Mouse (Mus musculus): Measurements from ENCODE around the gene Mrpl54. TPM values are rescaled to one million over a fixed set of nuclear protein-coding genes. Genes with fewer than 3 reads are reported as not detected.

Mrpl54 gene
- total and polyA plus RNA-seq, 2 experiments from 2014 or later: 113 to 159 TPM

DNA sequence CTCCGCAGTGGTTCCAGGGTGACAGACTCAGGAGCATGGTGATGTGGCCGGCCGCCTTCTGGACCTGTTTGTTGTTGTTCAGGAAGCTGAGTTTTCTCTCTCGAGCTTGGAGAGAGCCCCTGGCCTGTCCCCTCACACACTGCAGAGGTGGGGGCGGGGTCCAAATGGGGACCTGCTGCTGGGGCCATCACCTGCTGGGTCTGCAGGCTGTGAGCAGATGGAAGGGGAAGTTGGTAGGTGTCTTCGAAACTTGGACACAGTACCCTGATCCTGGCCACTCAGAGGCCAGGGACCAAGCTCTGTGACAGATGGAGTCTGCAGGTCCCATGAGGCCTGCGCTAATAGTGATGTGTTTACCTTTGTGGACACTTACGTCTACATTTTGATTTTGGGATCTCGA, 34.6 kb upstream of the Mrpl54 start:
- ATAC-seq (no peak), DNase-seq (ENCODE audit: low spot score) (no peak)
- Histone ChIP-seq H3K4me3 (ENCODE audit: low read length) (no peak overlapping the region), H3K36me3 (ENCODE audit: insufficient read depth, low read length) (peaks cover 5% of the 10 kb centered on the region; the same call in 1 of the 2 replicates), H3K9me3 (ENCODE audit: low read length) (no peaks in the 10 kb centered on the region), H3K4me1 (ENCODE audit: insufficient read depth, low read length) (peaks cover 4% of the 10 kb centered on the region; the same call in 1 of the 2 replicates), H3K9ac (replicated peaks; ENCODE audit: low read length) (no peak overlapping the region), H3K27me3 (ENCODE audit: insufficient read depth, low read length) (no peaks in the 10 kb centered on the region), H3K4me2 (ENCODE audit: low read depth, low read length) (no peak overlapping the region), H3K27ac (no peak overlapping the region)
- 71% methylated on average over 9 of the region's 9 CpGs for WGBS
- TF ChIP-seq CTCF (IDR thresholded peaks at IDR 0.05; ENCODE audit: low read depth): no peak

GRCm38 (mm10) chr10:81300352-81300907, 33.7 kb upstream of the Mrpl54 start:
- DNase-seq (ENCODE audit: low spot score) (no peak), ATAC-seq (no peak)
- 72% methylated on average over 9 of the region's 9 CpGs for WGBS

DNA sequence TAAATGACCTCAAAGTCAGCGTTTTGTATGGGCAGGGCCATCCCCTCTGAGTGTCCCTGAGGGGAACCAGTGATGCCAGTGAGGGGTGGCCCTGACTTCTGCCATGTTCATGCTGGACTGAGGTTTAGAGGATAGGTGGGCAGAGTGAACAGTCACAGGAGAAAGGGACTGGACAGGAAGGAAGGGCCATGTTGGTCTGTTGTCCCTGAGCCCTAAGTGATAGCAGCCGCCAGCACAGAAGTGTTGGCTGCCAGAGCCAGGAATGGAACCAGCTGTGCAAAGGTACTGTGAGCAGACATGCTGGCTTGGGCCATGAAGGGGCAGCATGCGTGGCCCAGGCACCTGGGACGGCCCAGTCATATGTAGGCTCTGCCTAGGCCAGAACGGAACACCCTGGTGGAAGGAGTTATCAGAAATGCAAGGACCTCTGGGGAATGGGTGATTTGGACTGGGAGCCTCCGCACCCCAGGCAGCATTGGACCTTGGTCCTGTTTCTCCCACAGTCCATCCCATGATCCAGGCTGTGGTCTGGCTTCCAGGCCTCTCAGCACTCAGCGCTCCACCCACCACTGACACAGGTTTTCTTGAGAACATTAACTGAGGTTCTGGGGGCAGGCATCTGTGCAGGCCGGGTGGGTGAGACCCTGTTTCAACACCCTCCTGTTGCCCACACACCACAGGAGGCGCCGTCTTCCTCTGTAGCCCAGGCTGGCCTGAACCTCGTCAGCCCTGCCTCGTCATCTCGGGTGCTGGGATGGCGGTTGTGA, 33.0 kb upstream of the Mrpl54 start:
- Histone ChIP-seq H3K27ac (no peak overlapping the region), H3K4me2 (ENCODE audit: low read depth, low read length) (no peak overlapping the region), H3K36me3 (ENCODE audit: insufficient read depth, low read length) (no peaks in the 10 kb centered on the region), H3K4me1 (ENCODE audit: insufficient read depth, low read length) (peaks cover 8% of the 10 kb centered on the region), H3K9me3 (ENCODE audit: low read length) (no peaks in the 10 kb centered on the region), H3K4me3 (ENCODE audit: low read length) (no peak overlapping the region), H3K27me3 (ENCODE audit: insufficient read depth, low read length) (no peaks in the 10 kb centered on the region), H3K9ac (replicated peaks; ENCODE audit: low read length) (no peak overlapping the region)
- DNase-seq (ENCODE audit: low spot score): no peak
- TF ChIP-seq CTCF (IDR thresholded peaks at IDR 0.05; ENCODE audit: low read depth): no peak
- no peak for ATAC-seq
- 84% methylated on average over 14 of the region's 14 CpGs for WGBS

More at GRCm38 (mm10) chr10:81300352-81300907, 33.7 kb upstream of the Mrpl54 start:
- peaks cover 4% of the 10 kb centered on the region; the same call in 1 of the 2 replicates for H3K4me1 ChIP-seq (ENCODE audit: insufficient read depth, low read length)
- H3K9ac ChIP-seq (replicated peaks; ENCODE audit: low read length): no peak overlapping the region
- no peak overlapping the region for H3K4me3 ChIP-seq (ENCODE audit: low read length)
- H3K27me3 ChIP-seq (ENCODE audit: insufficient read depth, low read length): no peaks in the 10 kb centered on the region
- H3K36me3 ChIP-seq (ENCODE audit: insufficient read depth, low read length): no peaks in the 10 kb centered on the region
- no peaks in the 10 kb centered on the region for H3K9me3 ChIP-seq (ENCODE audit: low read length)
- no peak overlapping the region for H3K27ac ChIP-seq
- no peak overlapping the region for H3K4me2 ChIP-seq (ENCODE audit: low read depth, low read length)
- no peak for TF ChIP-seq CTCF (IDR thresholded peaks at IDR 0.05; ENCODE audit: low read depth)

DNA sequence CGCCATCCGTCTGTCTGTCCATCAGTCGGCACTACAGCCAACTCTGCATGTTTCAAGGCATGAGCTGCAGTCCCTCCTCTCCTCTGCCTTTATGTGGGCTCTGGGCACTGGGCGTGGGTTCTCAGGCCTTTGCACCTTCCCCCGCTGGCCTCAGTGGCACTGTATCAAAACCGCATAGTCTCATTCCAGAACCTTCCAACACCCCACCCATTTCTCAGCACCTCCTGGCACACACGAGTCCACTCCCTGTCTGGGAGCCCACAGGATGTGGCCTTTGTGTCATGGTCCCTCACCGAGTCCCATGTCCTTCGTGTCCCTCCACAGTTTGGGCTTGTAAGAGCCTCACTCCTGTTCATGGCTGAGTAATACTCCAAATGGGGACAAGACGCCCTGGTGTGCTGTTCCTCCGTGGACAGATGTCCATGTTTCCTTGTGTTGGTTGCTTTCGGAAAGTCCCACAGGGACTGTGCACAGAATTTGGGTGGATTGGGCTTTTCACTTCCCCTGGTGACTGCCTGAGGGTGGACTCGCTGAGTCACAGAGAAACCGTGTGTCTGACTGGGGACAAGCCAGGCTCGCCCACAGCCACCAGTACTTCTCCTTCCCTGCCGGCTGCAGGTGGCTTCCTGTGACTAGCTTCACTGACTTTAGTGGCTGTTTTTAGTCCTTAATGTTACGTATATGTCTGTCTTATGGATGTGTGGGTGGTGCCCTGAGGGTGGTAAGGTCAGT, 31.8 kb upstream of the Mrpl54 start:
- no peak overlapping the region for H3K27ac ChIP-seq
- peaks cover 19% of the 10 kb centered on the region for H3K4me1 ChIP-seq (ENCODE audit: insufficient read depth, low read length)
- DNase-seq (ENCODE audit: low spot score) (no peak), ATAC-seq (no peak)
- no peaks in the 10 kb centered on the region for H3K36me3 ChIP-seq (ENCODE audit: insufficient read depth, low read length)
- no peak for TF ChIP-seq CTCF (IDR thresholded peaks at IDR 0.05; ENCODE audit: low read depth)
- H3K9ac ChIP-seq (replicated peaks; ENCODE audit: low read length): no peak overlapping the region
- H3K9me3 ChIP-seq (ENCODE audit: low read length): no peaks in the 10 kb centered on the region
- H3K27me3 ChIP-seq (ENCODE audit: insufficient read depth, low read length): no peaks in the 10 kb centered on the region
- H3K4me2 ChIP-seq (ENCODE audit: low read depth, low read length): no peak overlapping the region
- WGBS: 92% methylated on average over 17 of the region's 17 CpGs
- H3K4me3 ChIP-seq (ENCODE audit: low read length): no peak overlapping the region

- WGBS: 70% methylated on average over 10 of the region's 10 CpGs
- H3K27ac ChIP-seq: peak overlapping the region; percentile 36; the same call in 1 of the 2 replicates
- ATAC-seq (no peak), DNase-seq (ENCODE audit: low spot score) (no peak)
- H3K4me3 ChIP-seq (ENCODE audit: low read length): no peak overlapping the region
- H3K36me3 ChIP-seq (ENCODE audit: insufficient read depth, low read length): no peaks in the 10 kb centered on the region
- H3K27me3 ChIP-seq (ENCODE audit: insufficient read depth, low read length): no peaks in the 10 kb centered on the region
- H3K4me2 ChIP-seq (ENCODE audit: low read depth, low read length): no peak overlapping the region
- H3K9ac ChIP-seq (replicated peaks; ENCODE audit: low read length): no peak overlapping the region
- H3K4me1 ChIP-seq (ENCODE audit: insufficient read depth, low read length): peaks cover 19% of the 10 kb centered on the region
- no peak for TF ChIP-seq CTCF (IDR thresholded peaks at IDR 0.05; ENCODE audit: low read depth)
- no peaks in the 10 kb centered on the region for H3K9me3 ChIP-seq (ENCODE audit: low read length)
These were observed 31.1 kb upstream of the Mrpl54 start for GRCm38 (mm10) chr10:81297845-81298244.

DNA sequence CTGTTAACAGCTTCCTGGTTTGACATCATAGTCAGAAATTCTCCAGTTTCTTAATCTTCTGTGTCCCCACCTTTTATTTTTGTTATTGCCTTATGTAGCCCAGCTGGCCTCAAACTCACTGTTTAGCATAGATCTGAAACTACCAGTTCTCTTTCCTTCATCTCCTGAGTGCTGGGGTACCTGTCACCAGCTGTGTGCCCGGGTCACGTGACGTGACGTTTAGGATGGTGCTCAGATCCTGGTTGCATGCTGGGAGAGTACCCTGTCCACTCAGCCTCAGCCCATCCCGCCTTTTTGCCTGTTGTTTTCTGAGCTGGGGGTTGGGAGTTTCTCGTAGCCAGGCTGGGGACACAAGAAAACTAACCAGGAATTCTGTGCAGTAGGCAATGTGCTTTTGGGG, 30.5 kb upstream of the Mrpl54 start:
- Histone ChIP-seq H3K27me3 (ENCODE audit: insufficient read depth, low read length) (no peaks in the 10 kb centered on the region), H3K27ac (0 out of 2 replicates have a peak overlapping the region, but pooled peaks have one; percentile 36), H3K4me1 (ENCODE audit: insufficient read depth, low read length) (peaks cover 19% of the 10 kb centered on the region), H3K4me2 (ENCODE audit: low read depth, low read length) (no peak overlapping the region), H3K9ac (replicated peaks; ENCODE audit: low read length) (no peak overlapping the region), H3K9me3 (ENCODE audit: low read length) (no peaks in the 10 kb centered on the region), H3K4me3 (ENCODE audit: low read length) (no peak overlapping the region), H3K36me3 (ENCODE audit: insufficient read depth, low read length) (no peaks in the 10 kb centered on the region)
- 76% methylated on average over 6 of the region's 6 CpGs for WGBS
- DNase-seq (ENCODE audit: low spot score) (no peak), ATAC-seq (no peak)
- no peak for TF ChIP-seq CTCF (IDR thresholded peaks at IDR 0.05; ENCODE audit: low read depth)

Measured in hindbrain, postnatal 0 days (tissue).